Mouse (Mus musculus): ENCODE data around the gene Cacng1.

The Cacng1 gene

GRCm38 (mm10) chr11:107707897-107708610 lies 8.3 kb downstream of the Cacng1 start:
- peak in 1 of 2 experiments; percentile 42 for DNase-seq

DNA sequence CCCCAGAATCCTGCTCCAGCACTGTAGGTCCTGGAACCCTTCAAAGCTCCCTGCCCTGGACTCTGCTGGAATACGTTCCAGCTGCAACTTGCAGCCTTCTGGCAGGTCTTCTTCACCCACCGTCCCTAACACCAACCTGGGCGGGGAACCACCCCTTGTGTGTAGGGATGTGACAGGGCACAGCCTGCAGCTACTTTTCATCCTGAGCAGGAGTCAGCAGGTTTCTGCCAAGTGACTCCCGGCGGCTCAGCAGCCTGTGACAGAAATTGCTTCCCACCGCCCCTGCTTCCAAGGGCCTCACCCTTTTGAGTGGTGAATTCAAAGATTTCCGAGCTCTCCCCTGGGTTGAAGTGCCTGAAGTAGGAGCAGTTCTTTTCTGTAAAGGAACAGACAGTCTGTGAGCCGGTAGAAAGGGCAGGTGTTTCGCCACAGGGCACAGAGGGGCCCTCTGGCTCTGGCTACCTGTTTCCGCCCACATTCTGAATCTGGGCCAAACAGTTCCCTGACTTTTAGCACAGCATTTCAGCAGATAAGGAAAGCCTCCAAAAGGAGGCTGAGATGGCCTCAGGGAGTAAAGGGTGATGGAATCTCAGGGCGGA lies 10.7 kb downstream of the Cacng1 start:
- peak; percentile 50 to 67 for DNase-seq

DNA sequence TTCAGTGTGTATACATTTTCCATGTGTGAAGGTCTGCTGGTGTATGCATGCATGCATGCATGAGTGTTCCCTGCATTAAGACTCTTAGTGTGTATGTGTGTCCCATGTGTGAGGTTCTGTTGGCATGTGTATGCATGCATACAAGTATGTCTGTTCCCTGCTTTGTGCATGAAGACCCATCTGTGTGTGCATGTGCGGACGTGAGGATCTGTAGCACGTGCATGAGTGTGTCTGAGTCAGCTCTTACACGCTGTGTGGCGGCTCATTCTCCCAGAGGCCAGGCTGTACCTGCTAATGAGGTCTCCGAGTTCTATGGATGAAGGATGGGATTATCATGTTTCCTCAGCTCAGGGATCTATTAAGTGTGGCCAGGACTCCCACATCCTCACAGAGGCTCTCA lies 11.3 kb downstream of the Cacng1 start:
- peak in 1 of 2 experiments; percentile 15 for DNase-seq

GRCm38 (mm10) chr11:107703272-107704134 lies 12.8 kb downstream of the Cacng1 start:
- peak; percentile 25 to 42 for DNase-seq

DNA sequence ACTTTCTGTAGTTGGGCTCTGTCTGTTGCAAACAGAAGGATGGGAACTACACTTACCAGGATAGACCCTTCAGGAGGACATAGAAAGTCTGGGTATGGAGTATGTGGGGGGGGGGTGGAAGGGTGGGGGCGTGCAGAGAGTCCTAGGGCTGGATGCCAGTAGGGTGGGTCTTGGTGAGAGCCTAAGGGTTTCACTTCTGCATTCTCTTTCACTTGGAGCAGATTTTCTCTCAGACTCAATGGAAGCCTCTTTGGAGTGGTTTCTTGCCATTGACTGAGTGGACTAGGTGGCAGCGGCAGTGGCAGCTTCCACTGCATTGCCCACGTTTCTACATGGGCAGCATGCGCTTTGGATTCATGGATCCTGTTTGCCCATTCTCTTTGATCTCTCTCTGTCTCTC lies 16.4 kb downstream of the Cacng1 start:
- DNase-seq = no peak

DNA sequence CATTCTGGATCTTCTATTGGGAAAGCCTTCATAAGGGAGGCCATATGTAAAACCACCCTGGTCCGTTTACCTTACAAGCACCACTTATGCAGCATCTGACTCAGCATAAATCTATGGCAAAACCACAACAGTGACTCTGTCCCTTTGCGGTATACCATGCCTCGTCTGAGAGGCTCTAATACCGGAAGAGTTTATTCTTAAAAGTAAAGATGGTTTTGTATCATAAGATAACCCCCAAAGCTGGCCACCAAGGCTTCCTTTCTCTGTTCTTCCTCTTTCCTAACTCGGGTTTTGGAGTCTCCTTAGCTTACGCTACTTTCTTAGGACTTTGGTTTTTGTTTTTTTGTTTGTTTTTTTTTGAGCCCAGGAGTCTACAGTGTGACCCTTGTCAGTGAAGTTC lies 23.0 kb downstream of the Cacng1 start:
- DNase-seq = no peak

GRCm38 (mm10) chr11:107691569-107691968 lies 24.8 kb downstream of the Cacng1 start:
- peak in 1 of 2 experiments; percentile 31 for DNase-seq

- DNase-seq = no peak
Observed at GRCm38 (mm10) chr11:107688480-107688879, 27.8 kb downstream of the Cacng1 start.

GRCm38 (mm10) chr11:107686290-107686689 lies 30.0 kb downstream of the Cacng1 start:
- no peak for DNase-seq

DNA sequence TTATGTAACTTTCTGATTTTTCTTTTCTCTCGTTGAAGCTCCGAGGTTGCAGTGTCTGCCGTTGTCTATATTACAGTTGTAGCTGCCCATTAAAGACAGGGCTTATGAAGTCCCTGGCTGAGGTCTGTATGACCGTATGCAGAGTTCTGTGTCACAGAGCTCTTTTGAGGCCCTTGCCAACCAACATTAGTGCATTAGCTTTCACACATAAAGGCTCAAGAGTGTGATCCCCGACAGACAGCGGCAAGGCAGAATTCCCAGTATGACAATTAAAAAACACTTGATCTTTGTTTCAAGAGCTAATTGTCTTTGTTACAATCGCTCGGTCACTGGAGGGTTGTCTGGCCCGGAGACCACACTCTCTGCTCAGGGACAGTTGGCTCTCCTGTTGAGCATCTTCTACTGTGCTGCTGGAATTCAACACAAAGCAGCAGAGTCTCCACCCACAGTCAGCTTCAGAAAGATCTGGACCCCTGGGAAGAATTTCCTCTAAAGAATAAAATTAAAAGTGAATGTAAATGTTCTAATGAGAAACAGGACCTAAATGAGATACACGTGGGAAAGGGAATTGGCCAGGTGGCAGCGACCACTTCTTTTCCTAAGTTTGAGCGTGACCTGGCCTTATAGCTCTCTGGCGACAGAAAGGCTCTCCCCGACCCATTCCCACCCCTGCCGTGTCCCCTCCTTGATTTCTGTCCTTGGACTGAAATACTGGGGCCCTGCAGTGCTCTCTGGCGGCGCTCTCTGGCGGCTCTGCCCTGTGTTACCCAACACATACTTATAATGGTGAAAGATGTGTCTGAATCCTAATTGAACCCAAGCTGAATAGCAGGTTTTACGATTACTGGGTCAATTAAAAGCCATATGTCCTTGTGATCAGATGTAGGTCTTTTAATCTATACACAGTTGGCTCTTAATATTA lies 32.5 kb downstream of the Cacng1 start:
- peak in 1 of 2 experiments; percentile 22 for DNase-seq

GRCm38 (mm10) chr11:107682694-107683355 lies 33.5 kb downstream of the Cacng1 start:
- no peak for DNase-seq

DNA sequence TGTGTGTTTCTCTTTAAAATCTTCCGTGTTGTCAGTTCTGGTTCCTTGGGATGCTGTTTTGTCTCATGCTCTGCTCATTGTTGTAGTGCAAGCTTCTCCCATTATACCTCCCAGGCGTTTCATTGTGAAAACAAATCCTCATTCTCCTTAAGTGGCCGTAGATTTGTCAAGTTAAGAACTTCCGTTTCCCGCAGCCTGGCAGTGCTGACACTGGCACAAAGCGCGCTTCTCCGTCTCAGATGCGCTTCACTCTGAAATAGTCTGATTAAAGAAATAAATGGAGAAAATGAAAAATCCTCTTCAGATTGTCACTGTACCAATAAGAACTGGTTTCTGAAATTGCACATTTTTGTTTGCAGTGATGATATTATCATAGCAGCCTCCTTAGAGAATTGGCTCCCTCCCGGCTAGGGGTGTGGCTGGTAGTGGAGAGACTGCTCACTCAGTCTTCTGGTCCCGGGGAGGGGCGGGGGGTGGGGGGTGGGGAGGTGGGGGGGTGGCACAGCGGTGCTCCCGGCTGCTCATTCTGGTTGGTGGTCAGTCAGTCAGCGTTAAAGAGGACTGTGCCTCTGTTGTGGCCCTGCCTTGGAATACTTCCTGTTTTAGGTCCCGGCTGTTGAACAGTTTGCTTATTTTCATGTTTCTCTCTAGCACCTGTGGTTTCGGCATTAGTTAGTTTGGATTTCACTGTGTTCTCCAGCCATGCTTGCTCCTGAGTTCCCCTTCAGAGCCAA lies 39.9 kb downstream of the Cacng1 start:
- no peak for DNase-seq

- DNase-seq = no peak
Observed at GRCm38 (mm10) chr11:107675246-107675645, 41.1 kb downstream of the Cacng1 start.

DNA sequence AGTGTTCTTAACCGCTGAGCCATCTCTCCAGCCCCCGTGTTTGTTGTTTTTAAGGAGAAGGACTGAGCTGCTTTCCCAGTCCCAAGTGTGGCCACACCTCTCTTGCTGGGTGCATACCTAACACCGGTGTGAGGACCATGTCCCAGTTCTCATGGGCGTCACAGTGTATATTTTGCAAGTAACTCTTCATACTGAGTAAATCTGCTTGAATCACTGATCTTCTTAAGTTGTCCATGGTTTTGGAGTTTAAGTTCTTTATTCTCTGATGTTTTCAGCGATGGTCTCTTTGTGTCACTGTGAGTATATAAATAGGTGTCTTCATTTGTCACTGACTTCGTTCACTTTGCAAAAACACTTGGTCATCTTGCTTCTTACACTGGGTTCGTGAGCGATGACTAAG lies 41.7 kb downstream of the Cacng1 start:
- no peak for DNase-seq

DNA sequence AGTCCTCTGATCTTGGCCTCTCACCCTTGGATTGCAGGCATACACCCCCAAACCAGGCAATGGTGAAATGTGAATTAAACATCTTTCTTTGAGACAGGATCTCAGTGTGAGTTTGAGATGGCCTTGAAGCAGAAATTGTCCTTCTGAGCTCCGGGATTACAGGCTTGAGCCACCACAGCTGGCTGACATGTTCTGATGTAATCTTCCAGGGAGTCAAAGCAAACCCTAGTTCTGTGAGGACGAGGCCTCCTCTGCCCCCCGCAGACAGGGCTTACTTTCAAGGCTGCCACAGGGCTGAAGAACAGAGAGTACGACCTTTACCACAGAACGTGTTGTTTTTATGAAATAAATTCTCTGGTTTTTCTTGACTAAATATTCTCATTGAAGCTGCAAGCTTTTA lies 42.3 kb downstream of the Cacng1 start:
- DNase-seq = no peak

DNA sequence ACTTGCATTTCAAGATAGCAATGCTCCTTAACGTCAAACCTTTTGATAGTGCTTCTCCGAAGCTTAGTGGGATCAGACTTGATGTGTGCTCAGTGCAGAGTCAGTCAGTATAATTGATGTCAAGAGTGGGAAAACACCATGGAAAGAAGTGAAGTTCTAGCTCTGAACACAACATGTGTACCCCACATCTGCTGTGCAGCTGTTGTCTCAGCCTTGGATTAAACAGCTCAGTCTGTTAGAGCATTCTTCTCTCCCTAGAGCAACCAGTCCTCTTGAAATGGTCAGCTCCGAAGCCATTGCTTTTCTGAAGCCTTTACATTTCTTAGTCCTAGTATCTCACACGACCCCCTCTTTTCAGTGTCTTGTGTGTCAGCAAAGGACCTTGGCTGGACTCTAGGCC lies 47.3 kb downstream of the Cacng1 start:
- no peak for DNase-seq

GRCm38 (mm10) chr11:107668223-107668622 lies 48.1 kb downstream of the Cacng1 start:
- no peak for DNase-seq

DNA sequence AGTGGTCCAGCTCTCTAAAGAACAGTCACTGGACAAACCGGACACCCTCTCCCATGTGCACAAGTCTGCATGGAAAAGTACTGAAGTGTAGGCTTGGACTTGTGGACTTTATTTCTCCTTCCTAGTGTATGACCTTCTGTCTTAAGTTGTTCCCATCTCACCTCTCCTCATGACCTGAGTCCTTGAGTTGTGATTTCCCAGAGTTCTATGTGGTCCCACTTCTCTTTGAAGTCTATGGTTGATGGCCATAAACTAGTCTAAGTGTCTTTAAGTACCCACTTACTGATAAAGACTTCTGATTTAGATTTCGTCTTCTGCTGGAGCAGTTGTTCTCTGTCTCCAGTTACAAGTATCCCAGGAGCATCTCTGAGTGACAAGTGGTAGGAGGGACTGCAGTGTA lies 48.8 kb downstream of the Cacng1 start:
- no peak for DNase-seq

GRCm38 (mm10) chr11:107662666-107663065 lies 53.7 kb downstream of the Cacng1 start:
- no peak for DNase-seq

GRCm38 (mm10) chr11:107660452-107660851 lies 55.9 kb downstream of the Cacng1 start:
- no peak for DNase-seq

DNA sequence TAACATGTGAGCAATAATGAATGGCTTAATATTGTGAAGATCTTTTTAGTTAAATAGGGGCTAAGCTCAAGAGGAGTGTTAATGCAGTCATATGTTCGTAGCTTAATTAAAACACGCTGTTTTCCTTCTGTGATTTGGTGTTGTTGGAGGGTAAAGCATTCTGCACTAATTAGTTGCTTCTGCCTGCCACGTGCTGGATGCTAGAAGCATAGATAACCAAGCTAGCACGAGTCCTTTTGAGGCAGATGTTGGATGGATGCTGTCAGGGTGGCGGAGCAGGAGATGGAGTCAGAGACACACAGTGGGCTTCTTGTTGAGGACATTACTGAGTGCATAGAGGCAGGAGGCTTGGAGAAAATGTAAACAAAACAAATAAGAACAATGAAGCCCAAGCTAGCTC lies 59.2 kb downstream of the Cacng1 start:
- no peak for DNase-seq

Data from cerebellum, postnatal 14 days (tissue).